Mouse (Mus musculus) adrenal gland, adult 2 months (tissue): ENCODE measurements around the gene Gmeb1. TPM values are rescaled to one million over a fixed set of nuclear protein-coding genes. Genes with fewer than 3 reads are reported as not detected.
A peak's percentile ranks its signal among the peaks of the same experiment; 100 is the strongest.
"Not testable (repeated sequence)": the region's sequence is repeated elsewhere in the genome, so short reads cannot be mapped to it uniquely, and the experiment has no call there.

Experiments
- DNase-seq: peaks from one replicate; pipeline ENCODE4 v3.0.0; 2021
- polyA plus RNA-seq: library from polyadenylated mRNA; depleted of rRNA; stranded (reverse); fragments of >200 nt; gene quantifications from 2 replicates; pipeline ENCODE4 v1.2.3, GENCODE M21; 2012
- total RNA-seq, 2 experiments: library from RNA; stranded (reverse); gene quantifications; 2 replicates each; pipeline ENCODE4 v1.2.3; 2021

Gmeb1 gene
- total and polyA plus RNA-seq, 3 experiments = 12.2 to 19.5 (median 16.2) TPM

DNA sequence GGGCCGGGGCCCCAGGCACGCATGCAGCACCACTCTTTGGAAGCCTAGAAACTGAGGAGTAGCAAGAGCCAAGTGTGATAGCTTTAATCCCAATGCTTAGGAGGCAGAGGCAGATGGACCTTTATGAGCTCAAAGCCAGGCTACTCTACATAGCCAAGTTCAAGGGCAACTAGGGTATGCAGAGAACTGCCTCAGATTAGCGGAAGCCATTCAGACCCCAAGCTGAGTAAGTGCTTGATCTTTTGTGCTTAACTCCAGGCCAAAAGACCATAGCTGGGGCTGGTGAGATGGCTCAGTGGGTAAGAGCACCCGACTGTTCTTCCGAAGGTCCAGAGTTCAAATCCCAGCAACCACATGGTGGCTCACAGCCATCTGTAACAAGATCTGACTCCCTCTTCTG is 39.4 kb downstream of the Gmeb1 start:
- DNase-seq = not testable (repeated sequence)

DNA sequence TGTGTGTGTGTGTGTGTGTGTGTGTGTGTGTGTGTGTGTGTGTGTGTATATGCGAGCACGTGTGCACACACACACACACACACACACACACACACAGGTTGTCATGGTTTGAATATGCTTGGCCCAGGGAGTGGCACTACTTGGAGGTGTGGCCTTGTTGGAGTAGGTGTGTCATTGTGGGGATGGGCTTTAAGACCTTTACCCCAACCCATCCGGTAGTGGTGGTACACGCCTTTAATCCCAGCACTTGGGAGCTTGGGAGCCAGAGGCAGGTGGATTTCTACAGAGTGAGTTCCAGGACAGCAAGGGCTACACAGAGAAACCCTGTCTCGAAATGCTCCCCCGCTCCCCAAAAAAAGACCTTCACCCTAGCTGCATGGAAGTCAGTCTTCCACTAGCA is 43.0 kb downstream of the Gmeb1 start:
- DNase-seq = not testable (repeated sequence)

DNA sequence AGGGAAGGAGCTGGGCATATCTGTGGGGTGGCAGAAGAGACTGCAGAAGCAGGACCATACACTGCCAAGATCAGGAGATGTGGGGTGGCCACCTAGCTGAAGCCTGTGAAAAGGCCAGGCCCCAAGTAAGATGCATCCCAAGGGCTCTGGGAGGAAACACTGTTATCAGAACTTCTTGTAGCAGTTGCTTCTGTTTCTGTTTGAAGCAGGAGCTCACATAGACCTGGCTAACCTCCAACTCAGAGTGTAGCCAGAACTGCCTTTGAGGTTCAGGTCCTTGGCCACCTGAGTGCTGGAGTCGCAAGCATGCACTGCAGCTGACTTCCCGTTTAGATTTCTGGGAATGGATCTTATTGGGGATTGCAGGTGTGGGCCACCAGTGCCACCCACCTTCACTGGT is 43.6 kb downstream of the Gmeb1 start:
- no peak for DNase-seq

DNA sequence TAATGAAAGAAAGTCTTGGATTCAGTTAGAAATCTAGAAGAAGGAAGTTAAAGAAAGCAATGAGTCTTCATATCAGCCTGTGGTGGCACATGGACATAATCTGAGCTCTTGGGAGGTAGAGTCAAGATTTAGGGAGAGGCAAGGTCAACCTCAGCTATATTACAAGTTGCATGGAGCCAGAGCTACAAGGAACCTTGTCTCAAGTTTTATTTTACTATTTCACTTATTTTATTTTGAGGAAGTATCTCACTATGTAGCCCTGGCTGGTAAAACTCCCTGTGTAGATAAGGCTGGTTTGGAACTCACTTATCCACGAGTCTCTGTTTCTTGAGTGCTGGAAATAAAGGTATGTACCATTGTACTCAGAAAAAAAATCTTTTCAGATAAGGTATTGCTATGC is 44.8 kb downstream of the Gmeb1 start:
- DNase-seq = no peak

DNA sequence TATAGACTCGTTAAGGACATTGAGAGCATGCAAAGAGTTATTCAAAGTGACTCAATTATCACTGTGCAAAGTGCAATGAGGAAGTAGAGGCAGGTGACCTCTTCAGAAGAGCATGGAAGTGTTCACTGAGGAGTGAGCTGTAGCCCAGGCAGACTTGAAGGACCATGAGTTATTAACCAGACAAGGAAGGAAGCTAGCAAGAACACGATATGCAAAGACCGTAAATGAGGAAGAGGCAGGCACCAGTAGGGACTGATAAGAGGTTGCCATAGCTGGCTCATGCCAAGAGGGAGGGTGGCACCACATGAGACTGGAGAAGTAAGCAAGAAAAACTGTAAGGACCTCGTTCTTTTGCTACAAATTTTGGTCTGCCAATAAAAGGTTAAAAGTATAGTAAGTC is 46.6 kb downstream of the Gmeb1 start:
- no peak for DNase-seq

DNA sequence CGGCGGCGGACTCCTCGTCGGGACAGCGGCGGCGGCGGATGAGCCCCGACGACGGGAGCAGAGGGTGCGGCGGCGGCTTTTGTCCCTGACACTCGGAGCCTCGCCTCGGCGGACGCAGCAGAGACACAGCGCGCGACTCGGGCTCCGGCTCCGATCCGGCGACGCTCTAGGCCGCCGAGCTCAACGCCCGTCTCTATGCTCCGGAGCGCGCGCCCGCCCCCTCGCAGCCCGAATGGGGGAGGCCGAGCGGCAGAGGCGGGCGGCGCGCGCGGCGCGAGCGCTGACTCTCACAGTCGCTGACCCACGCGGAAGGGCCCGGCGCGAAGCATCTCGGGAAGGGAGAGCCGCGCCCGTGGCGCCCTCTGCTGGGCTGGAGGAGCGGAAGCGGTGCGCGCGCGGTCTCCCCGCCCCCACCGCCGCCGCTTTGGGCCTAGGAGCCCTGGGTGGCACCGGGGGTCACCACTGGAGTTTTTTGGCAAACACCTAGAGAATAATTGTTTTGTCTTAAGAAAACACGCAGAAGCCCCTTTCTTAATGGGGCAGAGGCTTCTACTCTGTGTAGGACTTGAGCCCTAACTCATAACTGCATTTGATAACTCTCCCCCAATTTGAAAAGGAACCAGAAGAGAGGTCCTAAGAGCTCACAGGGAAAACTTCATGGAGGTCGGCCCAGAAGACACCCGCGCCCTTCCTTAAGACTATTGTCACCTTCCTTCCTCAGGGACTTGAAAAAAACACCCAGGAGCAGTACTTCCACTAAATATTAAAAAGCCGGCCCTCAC is 49.3 kb downstream of the Gmeb1 start, which contains the start of gene Ythdf2:
TSS of gene Ythdf2 (minus strand) at position 351 of the 782 bp plus-strand sequence.
- DNase-seq = peak; percentile 98

DNA sequence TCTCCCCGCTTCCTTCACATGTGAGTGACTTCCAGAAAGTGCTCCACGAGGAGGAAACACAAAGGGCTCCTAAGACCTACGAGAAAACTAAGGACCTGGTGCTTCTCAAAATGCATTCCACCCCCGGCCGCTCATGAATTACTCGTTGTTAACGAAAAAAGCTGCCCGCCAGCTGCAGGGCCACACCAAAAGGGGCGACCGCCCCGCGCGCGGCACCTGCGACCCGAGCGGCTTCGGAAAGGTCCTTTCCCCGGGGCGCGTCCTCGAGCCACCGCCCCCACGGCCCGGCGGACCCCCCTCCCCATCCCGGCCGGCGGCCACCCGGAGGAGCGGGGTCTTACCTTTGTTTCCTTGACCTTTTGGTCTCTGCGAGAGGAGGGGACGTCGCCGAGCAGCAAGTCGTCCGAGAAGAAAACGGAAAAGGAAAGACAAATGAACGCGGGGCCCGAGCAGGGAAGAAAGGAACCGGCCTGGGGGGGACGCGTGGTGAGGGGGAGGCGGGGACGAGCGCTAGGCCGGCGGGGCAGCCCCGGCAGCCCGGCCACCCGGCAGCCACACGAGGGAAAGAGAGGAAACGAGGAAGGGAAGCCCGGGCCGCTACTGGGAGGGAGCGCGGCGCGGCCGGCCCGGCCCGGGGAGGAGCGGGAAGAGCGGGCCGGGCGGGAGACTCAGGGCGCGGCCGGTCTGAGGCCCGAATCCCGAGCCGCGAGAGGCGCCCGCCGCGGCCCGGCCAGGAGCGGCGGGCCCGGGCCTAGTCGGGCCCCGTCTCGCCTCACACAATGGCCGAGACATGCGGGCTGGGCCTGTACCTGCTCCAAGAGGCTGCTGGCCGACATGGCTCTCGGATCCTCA is 50.1 kb downstream of the Gmeb1 start:
- DNase-seq = peak; percentile 52

DNA sequence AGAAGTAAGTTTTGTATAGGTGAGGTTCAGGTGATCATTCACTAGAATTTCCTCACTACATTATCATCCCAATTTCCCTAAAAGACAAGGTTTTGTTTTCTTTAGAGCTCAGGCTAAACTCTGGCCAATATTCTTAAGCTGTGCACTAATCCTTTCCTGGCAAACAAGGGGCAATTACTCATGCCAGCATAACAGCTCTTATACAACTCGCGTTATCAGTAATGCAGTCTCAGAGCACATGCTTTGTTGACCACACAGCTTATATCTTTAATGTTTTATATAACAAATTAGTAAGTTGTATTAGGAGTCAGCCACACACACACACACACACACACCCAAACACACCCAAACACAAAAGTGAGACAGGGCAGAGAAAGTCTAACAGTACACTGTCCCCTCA is 51.1 kb downstream of the Gmeb1 start:
- DNase-seq = no peak

DNA sequence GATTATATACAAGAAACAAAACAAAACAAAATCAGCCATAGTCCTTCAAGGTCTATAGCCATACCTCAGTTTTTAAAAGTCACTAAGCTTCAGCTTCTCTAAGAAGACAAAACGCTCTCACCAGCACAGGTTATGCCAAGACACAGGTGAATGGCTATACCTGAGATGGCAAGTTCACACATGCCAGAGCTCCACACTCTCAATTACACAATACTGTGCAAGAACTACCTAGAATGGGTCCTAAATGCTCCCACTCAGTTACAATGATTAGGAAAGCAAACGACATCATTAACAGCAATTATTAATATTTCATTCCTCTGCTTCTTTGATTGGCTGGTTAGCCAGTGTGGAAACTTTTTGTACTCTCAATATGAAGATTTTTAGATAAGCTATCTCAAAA is 52.1 kb downstream of the Gmeb1 start:
- DNase-seq = no peak

DNA sequence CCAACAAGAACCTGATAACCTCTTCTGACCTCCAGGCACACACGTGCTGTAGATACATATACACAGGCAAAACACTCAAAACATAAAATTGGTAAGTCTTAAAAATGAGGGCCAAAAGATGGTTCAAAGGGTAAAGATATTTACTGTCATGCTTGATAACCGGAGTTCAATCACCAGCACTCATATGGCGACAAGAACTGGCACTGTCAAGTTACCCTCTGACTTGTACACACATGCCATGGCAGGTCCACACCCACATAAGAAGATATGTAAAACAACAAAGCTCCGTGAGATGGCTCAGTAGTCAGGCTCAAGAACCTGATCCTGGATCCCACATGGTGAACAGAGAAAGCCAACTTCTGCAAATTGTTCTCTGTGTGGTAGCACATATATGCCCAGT is 54.1 kb downstream of the Gmeb1 start:
- no peak for DNase-seq

DNA sequence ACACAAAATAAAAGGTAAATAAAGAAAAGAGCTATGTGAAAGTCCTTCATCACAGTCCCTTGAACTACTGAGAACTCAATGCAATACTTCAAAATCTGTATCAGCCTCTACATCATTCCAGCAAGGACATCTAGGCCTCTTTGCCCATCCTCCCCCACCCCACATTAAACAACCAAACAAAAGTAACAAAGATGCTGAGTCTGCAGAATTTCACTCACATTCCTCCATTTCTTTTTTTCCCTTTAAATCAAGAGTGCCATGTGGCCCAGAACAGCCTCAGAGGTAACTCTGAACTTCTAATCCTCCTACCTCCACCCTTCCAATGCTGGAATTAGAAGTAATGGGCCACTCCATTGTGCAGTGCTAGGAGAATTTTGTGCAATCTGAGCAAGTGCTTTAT is 62.6 kb downstream of the Gmeb1 start:
- no peak for DNase-seq

DNA sequence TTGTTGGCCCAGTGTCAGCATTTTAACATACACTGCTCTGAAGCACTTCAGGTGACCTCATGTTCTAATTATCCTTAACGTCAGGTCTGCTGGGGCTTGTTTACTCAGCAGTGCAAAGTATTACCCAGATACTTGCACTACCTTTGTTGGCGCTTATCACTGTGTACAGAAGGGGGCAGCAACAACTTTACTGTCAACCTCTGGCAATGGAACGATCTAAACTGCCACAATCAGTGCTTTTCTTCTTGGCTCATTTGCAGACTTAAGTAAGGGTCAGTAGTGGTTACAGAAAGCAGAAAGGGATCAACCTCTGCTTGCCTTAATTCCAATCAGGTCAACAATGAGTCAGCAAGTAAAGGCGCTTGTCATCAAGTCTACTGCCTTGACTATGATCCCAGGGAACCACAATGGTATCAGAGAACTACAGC is 63.1 kb downstream of the Gmeb1 start:
- DNase-seq = peak; percentile 50

DNA sequence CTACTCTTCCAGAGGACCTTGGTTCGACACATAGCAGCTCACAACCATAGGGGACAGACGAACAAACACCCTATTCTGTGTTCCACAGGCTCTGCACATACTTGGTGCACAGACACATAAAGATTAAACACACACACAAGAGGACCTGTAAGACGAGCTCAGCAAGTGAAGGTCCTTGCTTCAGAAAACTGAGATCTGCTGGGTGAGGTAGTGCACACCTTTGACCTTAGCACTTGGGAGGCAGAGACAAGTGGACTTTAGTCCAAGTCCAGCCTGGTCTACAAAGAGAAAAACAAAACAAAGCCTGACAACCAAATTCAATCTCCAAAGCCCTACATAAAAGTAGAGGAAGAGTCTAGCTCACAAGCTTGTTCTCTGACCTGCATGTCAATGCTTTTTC is 66.4 kb downstream of the Gmeb1 start:
- DNase-seq = no peak

DNA sequence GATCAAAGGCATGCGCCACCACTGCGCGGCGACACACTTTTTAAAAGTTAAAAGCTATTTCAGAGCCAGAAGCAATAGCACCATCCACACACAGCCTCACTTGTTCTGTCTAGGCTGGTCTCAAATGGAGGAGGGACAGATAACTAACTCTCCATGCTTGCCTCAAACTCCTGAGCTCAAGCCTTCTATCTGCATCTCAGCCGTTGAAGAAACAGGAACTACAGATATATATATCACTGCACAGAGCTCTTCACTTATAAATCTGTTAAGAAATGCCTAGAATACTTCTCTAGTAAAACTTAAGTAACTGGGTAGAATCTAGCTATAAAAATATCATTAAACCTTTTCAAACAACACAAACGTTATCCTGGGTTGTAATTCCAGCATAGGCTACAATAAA is 67.0 kb downstream of the Gmeb1 start:
- DNase-seq = no peak

DNA sequence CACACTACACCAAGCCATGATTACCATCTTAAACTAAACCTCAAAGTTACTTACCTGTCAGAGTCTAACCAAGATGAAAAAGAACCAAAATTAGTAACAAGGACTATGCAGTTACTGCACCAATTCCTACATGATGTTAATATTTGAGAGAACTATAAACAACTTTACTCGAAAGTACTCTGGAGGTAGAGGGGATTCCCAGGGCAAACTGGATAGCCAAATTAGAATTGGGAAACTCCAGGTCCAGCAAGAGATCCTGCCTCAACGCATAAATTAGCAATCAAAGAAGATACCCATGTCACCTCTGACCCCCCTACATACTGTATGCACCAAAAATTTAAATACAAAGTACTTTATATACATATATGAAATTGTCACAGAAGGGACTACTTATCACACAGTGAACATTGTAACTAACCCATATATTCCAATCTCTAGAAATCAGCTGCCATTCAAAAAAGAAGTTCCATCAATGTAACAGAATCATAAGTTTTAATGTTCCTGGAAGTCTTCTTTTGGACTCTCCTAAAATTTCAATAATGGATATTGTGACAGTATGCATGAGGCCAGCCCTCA is 73.5 kb downstream of the Gmeb1 start:
- no peak for DNase-seq

DNA sequence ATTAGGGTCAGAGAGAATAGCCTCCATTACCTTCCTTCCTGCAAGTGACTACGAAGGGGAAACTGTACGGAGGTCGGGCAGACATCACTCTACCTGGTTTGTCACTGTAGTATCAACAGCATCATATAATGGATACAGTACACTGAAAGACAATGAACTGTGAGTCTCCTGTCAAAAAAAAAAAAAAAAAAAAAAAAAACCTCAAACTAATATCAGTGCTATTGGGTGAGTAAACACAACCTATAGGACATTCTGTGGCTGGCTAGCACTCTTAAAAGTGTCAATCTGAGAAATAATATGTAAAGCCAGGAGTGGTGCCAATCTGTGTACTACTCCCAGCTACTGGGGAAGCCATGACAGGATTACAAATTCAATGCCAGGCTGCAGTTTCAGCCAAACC is 78.2 kb downstream of the Gmeb1 start:
- no peak for DNase-seq

DNA sequence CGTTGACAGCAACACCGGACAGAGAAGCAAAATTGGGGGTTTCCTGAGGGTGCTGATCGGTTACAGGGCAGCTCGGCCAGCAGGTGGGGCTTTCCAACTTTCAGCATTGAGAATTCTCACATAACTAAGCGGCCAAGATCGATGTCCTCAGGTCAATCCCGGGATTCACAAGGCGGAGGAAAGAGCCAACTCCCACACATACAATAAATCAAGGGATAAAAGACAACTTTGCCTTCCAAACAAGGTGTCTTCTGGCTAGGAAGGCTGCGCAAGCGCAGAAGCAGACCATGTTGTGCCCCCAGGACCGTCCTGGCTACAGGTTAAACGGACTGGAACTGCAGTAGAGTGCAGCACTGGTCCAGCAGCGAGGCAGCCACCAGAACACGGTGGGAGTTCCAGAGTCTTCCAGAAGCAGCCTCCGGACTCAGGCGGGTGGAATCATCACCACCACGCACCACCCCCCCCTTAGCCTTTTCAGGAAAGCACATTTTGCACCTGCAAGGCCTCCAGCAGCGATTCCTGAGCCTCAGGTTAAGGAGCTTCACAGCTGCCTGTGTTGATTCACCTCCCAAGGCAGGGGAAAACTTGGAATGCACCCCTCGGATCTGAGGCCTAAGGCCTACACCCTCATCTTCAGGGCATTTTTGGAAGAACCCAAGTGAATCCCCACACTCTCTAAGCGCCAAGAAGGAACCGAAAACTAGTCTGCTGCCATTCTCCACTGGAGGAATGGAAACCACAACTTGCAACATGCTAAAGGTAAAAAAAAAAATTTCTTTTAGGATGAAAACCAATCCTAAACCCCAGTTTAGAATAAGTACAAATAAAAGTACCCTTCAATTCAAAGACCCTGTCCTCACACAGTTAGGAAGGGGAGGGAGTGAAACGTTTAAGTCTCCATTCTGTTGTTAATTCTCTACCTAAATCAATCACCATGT is 79.4 kb downstream of the Gmeb1 start:
- no peak for DNase-seq

DNA sequence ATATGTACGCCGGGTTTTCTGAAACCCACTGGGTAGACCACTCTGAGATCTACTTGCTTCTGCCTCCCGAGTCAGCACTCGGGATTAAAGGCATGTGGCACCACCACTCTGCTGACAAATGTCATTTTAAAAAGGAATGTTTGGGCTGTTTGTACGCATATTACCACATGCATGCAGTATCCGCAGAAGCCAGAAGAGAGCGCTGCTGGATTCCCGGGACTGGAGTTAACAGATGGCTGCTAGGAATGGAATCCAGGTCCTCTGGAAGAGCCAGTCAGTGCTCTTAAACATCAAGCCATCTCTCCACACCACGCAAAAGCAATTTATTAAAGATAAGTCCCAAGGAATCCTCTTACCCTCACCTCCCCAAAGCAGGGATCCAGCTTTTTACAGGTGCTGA is 80.7 kb downstream of the Gmeb1 start:
- DNase-seq = peak; percentile 23

DNA sequence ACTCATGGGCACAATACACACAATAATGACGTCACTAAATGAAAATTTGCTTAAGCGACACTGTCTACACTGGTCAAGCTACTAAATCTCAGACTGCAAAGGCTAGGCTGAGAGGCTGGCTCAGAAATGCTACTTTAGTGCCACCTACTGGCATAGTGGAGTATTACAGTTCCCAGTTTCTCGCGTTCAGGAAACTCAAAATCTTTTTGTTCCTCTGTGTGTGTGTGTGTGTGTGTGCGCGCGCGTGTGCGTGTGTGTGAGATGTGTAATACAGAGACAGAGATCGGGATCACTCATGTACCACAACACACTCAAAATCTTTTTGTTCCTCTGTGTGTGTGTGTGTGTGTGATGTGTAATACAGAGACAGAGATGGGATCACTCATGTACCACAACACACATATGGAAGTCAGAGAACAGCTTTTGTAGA is 82.8 kb downstream of the Gmeb1 start:
- peak; percentile 51 for DNase-seq

DNA sequence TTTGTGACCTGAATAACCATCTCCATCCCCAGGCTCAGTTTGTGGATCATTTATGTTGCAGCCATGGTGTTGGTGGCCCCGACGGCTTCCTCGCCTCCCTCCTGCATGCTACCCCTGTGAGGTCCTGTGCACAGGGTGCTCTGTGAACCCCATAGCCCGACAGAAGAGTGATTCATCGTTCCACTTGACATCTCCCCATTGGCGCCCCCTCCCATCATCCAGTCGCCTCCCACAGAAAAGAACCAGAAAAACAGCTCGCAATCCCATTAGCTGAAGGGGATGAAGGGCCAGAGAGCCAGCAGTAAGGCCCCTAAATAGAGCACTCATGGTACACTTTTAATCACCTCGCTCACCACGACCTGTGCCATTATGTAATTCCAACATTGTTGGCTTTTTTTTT is 84.9 kb downstream of the Gmeb1 start:
- no peak for DNase-seq
